Mouse (Mus musculus) MEL (cell line): ENCODE results near the gene Fam178b. TPM values are rescaled to one million over a fixed set of nuclear protein-coding genes. Genes with fewer than 3 reads are reported as not detected.

Experiments
- DNase-seq: peaks from one replicate; pipeline ENCODE4 v3.0.0; 2011; ENCODE audit warnings: low read depth, low spot score
- H3K27ac ChIP-seq: 2 replicates; pipeline ENCODE4 v1.5.1; 2012; ENCODE audit warnings: low read depth, mild to moderate bottlenecking, control low read depth, low read length, moderate library complexity; ENCODE audit not compliant: control insufficient read depth
- H3K27me3 ChIP-seq, 2 experiments: fragments of 150-350 bp in 1 of 2; sonication (generic) in 1 of 2; 2 replicates each; pipeline ENCODE4 v1.6.1; 2012; ENCODE audit warnings: low read length in 2 of 2, mild to moderate bottlenecking in 2 of 2, improper control_type of control experiment in 1 of 2, moderate library complexity in 1 of 2; ENCODE audit not compliant: insufficient read depth in 2 of 2, control insufficient read depth in 1 of 2
- H3K36me3 ChIP-seq, 2 experiments: 2 replicates each; pipeline ENCODE4 v1.6.1; 2012 to 2014; ENCODE audit warnings: low read length in 2 of 2, improper control_type of control experiment in 1 of 2, inconsistent platforms in 1 of 2, mild to moderate bottlenecking in 1 of 2; ENCODE audit not compliant: insufficient read depth in 2 of 2, control insufficient read depth in 1 of 2
- H3K4me1 ChIP-seq, 2 experiments: fragments of 150-350 bp in 1 of 2; sonication (generic) in 1 of 2; 2 replicates each; pipeline ENCODE4 v1.6.1; 2012; ENCODE audit warnings: low read length in 2 of 2, improper control_type of control experiment in 1 of 2, mild to moderate bottlenecking in 1 of 2; ENCODE audit not compliant: insufficient read depth in 2 of 2, control insufficient read depth in 1 of 2
- H3K4me3 ChIP-seq, 2 experiments: fragments of 150-350 bp in 1 of 2; sonication (generic) in 1 of 2; 2 replicates each; pipeline ENCODE4 v1.5.1; 2012; ENCODE audit warnings: low read depth in 2 of 2, low read length in 2 of 2, mild to moderate bottlenecking in 2 of 2, moderate library complexity in 2 of 2, control low read depth in 1 of 2, improper control_type of control experiment in 1 of 2; ENCODE audit not compliant: control insufficient read depth in 1 of 2, insufficient read depth in 1 of 2
- H3K79me2 ChIP-seq: 2 replicates; pipeline ENCODE4 v1.6.1; 2012; ENCODE audit warnings: mild to moderate bottlenecking, low read length, moderate library complexity; ENCODE audit not compliant: control insufficient read depth, poor library complexity, insufficient read depth
- H3K9ac ChIP-seq: 2 replicates; pipeline ENCODE4 v1.6.1; 2012; ENCODE audit warnings: low read depth, mild to moderate bottlenecking, control low read depth, low read length, moderate library complexity; ENCODE audit not compliant: control insufficient read depth, poor library complexity, severe bottlenecking
- H3K9me3 ChIP-seq: fragments of 150-350 bp; sonication (generic); replicated peaks from 2 replicates; pipeline ENCODE4 v1.6.1; 2012; ENCODE audit warnings: mild to moderate bottlenecking, low read length, improper control_type of control experiment, moderate library complexity; ENCODE audit not compliant: insufficient read depth
- CHD1 ChIP-seq: IDR thresholded peaks from 2 replicates; pipeline ENCODE4 v1.6.1; 2012; ENCODE audit warnings: low read depth, mild to moderate bottlenecking, inconsistent platforms, low read length, improper control_type of control experiment
- CTCF ChIP-seq, 3 experiments: IDR thresholded peaks in 2 of 3; conservative IDR thresholded peaks in 1 of 3; 2 replicates each; pipeline ENCODE4 v1.5.1; 2011 to 2012; ENCODE audit warnings: low read length in 3 of 3, low read depth in 2 of 3, mild to moderate bottlenecking in 2 of 3, improper control_type of control experiment in 1 of 3, inconsistent platforms in 1 of 3, mixed read lengths in 1 of 3, moderate library complexity in 1 of 3; ENCODE audit not compliant: control insufficient read depth in 1 of 3, insufficient read depth in 1 of 3, poor library complexity in 1 of 3, severe bottlenecking in 1 of 3
- E2F4 ChIP-seq: IDR thresholded peaks from 2 replicates; pipeline ENCODE4 v1.6.1; 2011; ENCODE audit warnings: low read depth, low read length, improper control_type of control experiment, borderline replicate concordance
- ELF1 ChIP-seq: IDR thresholded peaks from 2 replicates; pipeline ENCODE4 v1.6.1; 2014; ENCODE audit warnings: low read depth, mild to moderate bottlenecking, inconsistent platforms, low read length, improper control_type of control experiment, moderate library complexity
- EP300 ChIP-seq, 2 experiments: IDR thresholded peaks; 2 replicates each; pipeline ENCODE4 v1.6.1; 2011; ENCODE audit warnings: improper control_type of control experiment in 2 of 2, low read length in 2 of 2, low read depth in 1 of 2, mild to moderate bottlenecking in 1 of 2
- HCFC1 ChIP-seq: IDR thresholded peaks from 2 replicates; pipeline ENCODE4 v1.6.1; 2012; ENCODE audit warnings: low read depth, mild to moderate bottlenecking, inconsistent platforms, low read length, improper control_type of control experiment, moderate library complexity
- JUND ChIP-seq: IDR thresholded peaks from 2 replicates; pipeline ENCODE4 v1.6.1; 2011; ENCODE audit warnings: low read depth, mild to moderate bottlenecking, improper control_type of control experiment, low read length
- KAT2A ChIP-seq: conservative IDR thresholded peaks from 2 replicates; pipeline ENCODE4 v1.6.1; 2012; ENCODE audit warnings: low read depth, low read length, improper control_type of control experiment, inconsistent platforms
- MAFK ChIP-seq: IDR thresholded peaks from 2 replicates; pipeline ENCODE4 v1.6.1; 2011; ENCODE audit warnings: low read depth, mild to moderate bottlenecking, low read length, improper control_type of control experiment, borderline replicate concordance
- MYB ChIP-seq: IDR thresholded peaks from 2 replicates; pipeline ENCODE4 v1.6.1; 2011; ENCODE audit warnings: mild to moderate bottlenecking, low read depth, low read length, improper control_type of control experiment
- MYC ChIP-seq: IDR thresholded peaks from 2 replicates; pipeline ENCODE4 v1.6.1; 2011; ENCODE audit warnings: low read depth, mild to moderate bottlenecking, low read length, improper control_type of control experiment, moderate library complexity
- NELFE ChIP-seq: IDR thresholded peaks from 2 replicates; pipeline ENCODE4 v1.6.1; 2011; ENCODE audit warnings: low read depth, low read length, improper control_type of control experiment
- POLR2AphosphoS2 ChIP-seq: IDR thresholded peaks from 2 replicates; pipeline ENCODE4 v1.6.1; 2011; ENCODE audit warnings: low read length, improper control_type of control experiment
- POLR2AphosphoS5 ChIP-seq: IDR thresholded peaks from 2 replicates; pipeline ENCODE4 v1.6.1; 2012; ENCODE audit warnings: low read depth, borderline replicate concordance, mild to moderate bottlenecking, inconsistent platforms, low read length, moderate library complexity, mixed read lengths
- RAD21 ChIP-seq: IDR thresholded peaks from 2 replicates; pipeline ENCODE4 v1.6.1; 2011; ENCODE audit warnings: mild to moderate bottlenecking, low read depth, low read length, improper control_type of control experiment
- SIN3A ChIP-seq: IDR thresholded peaks from 2 replicates; pipeline ENCODE4 v1.6.1; 2012; ENCODE audit warnings: low read length, improper control_type of control experiment, inconsistent platforms
- SMC3 ChIP-seq: IDR thresholded peaks from 2 replicates; pipeline ENCODE4 v1.6.1; 2011; ENCODE audit warnings: low read depth, low read length, improper control_type of control experiment
- TAL1 ChIP-seq: IDR thresholded peaks from 2 replicates; pipeline ENCODE4 v1.6.1; 2012; ENCODE audit warnings: mild to moderate bottlenecking, inconsistent platforms, low read length, moderate library complexity, mixed read lengths
- TBP ChIP-seq: IDR thresholded peaks from 2 replicates; pipeline ENCODE4 v1.8.0; 2011; ENCODE audit warnings: low read depth, low read length, improper control_type of control experiment
- USF2 ChIP-seq, 2 experiments: IDR thresholded peaks; 2 replicates each; pipeline ENCODE4 v1.6.1; 2011 to 2012; ENCODE audit warnings: improper control_type of control experiment in 2 of 2, low read length in 2 of 2, borderline replicate concordance in 1 of 2, inconsistent platforms in 1 of 2, low read depth in 1 of 2, mild to moderate bottlenecking in 1 of 2; ENCODE audit not compliant: insufficient read depth in 1 of 2
- ZC3H11A ChIP-seq: IDR thresholded peaks from 2 replicates; pipeline ENCODE4 v1.6.1; 2012; ENCODE audit warnings: low read depth, mild to moderate bottlenecking, inconsistent platforms, low read length, improper control_type of control experiment
- ZKSCAN1 ChIP-seq: IDR thresholded peaks from 2 replicates; pipeline ENCODE4 v1.6.1; 2012; ENCODE audit warnings: low read depth, mild to moderate bottlenecking, inconsistent platforms, low read length, improper control_type of control experiment, moderate library complexity
- ZNF384 ChIP-seq: IDR thresholded peaks from 2 replicates; pipeline ENCODE4 v1.6.1; 2012; ENCODE audit warnings: low read depth, mild to moderate bottlenecking, inconsistent platforms, low read length, improper control_type of control experiment
- polyA plus RNA-seq, 2 experiments: library from polyadenylated mRNA; stranded (reverse) in 1 of 2; unstranded in 1 of 2; fragments of >175 nt in 1 of 2; fragments of >200 nt in 1 of 2; gene quantifications; 2 replicates each; pipeline versions ENCODE4 v1.2.1 to v1.2.4; 2012; ENCODE audit warnings: low replicate concordance in 2 of 2, low read depth in 1 of 2; ENCODE audit not compliant: insufficient read length in 2 of 2, insufficient read depth in 1 of 2, missing spikeins in 1 of 2
- total RNA-seq: library from RNA; depleted of rRNA; stranded (reverse); fragments of 300-350 nt; gene quantifications from 2 replicates; pipeline ENCODE4 v1.2.3, GENCODE M21; 2012

The Fam178b gene
- total and polyA plus RNA-seq, 3 experiments = 0.19 to 0.29 TPM; not detected in 1

- Histone ChIP-seq H3K4me3 (no peak overlapping the region), H3K4me1 (peaks cover 2% of the 10 kb centered on the region in 2 experiments), H3K9ac (no peak overlapping the region), H3K9me3 (no peaks in the 10 kb centered on the region), H3K36me3 (peaks cover 0 to 2% of the 10 kb centered on the region in 2 experiments; a peak in 2 of 4 replicates), H3K27ac (no peak overlapping the region), H3K27me3 (no peaks in the 10 kb centered on the region), H3K79me2 (no peaks in the 10 kb centered on the region)
- DNase-seq = no peak
- TF ChIP-seq ELF1 (no peak), USF2 (IDR thresholded peaks at IDR 0.05; ENCODE audit: borderline replicate concordance in 1 of 2, insufficient read depth in 1 of 2, low read depth in 1 of 2, low read length in 2 of 2) (no peak), EP300 (IDR thresholded peaks at IDR 0.05; ENCODE audit: low read depth in 1 of 2, low read length in 2 of 2) (no peak), NELFE (no peak), MYB (no peak), POLR2AphosphoS5 (no peak), TBP (no peak), MAFK (no peak), ZKSCAN1 (no peak), E2F4 (no peak), KAT2A (no peak), ZC3H11A (no peak), TAL1 (no peak)
These were observed 164.7 kb downstream of the Fam178b start for GRCm38 (mm10) chr1:36518259-36518658.

- peak overlapping the region in 1 of 2 experiments; percentile 62; a peak in 2 of 4 replicates for H3K4me3 ChIP-seq
- H3K4me1 ChIP-seq = peaks cover 2 to 5% of the 10 kb centered on the region in 2 experiments
- DNase-seq = peak; percentile 74
- TF ChIP-seq NELFE (no peak), HCFC1 (no peak; the same call in 1 of the 2 replicates), SMC3 (peak; percentile 52), JUND (0 out of 2 replicates have a peak, but pooled peaks have one; percentile 36), ZC3H11A (no peak; the same call in none of the 2 replicates), RAD21 (peak; percentile 59), SIN3A (peak; percentile 55; the same call in 1 of the 2 replicates), POLR2AphosphoS2 (no peak), ZNF384 (peak; percentile 71), CHD1 (no peak), MYC (0 out of 2 replicates have a peak, but pooled peaks have one; percentile 37), CTCF (IDR thresholded peaks at IDR 0.05 in 2 of 3, conservative IDR thresholded peaks at IDR 0.05 in 1 of 3; ENCODE audit: control insufficient read depth in 1 of 3, insufficient read depth in 1 of 3, low read depth in 2 of 3, low read length in 3 of 3, poor library complexity in 1 of 3, severe bottlenecking in 1 of 3) (peak; percentile 67 to 72 (median 70))
- peaks cover 8% of the 10 kb centered on the region for H3K79me2 ChIP-seq
- no peak overlapping the region for H3K27ac ChIP-seq
- H3K9ac ChIP-seq = no peak overlapping the region
- H3K36me3 ChIP-seq = peaks cover 0 to 3% of the 10 kb centered on the region in 2 experiments; a peak in 2 of 4 replicates
- H3K27me3 ChIP-seq = no peaks in the 10 kb centered on the region
- H3K9me3 ChIP-seq = no peaks in the 10 kb centered on the region
These were observed 169.3 kb downstream of the Fam178b start for GRCm38 (mm10) chr1:36513718-36514117.
